Mouse (Mus musculus) bone marrow macrophage, adult 2 months (primary cell): ENCODE measurements around the gene Ncapd3.

Source experiments
- CTCF ChIP-seq: IDR thresholded peaks from 2 replicates; pipeline ENCODE4 v1.5.1; 2012; ENCODE audit warnings: low read depth, mild to moderate bottlenecking, low read length, moderate library complexity
- POLR2A ChIP-seq: IDR thresholded peaks from 2 replicates; pipeline ENCODE4 v1.6.1; 2012; ENCODE audit warnings: mild to moderate bottlenecking, low read depth, low read length, borderline replicate concordance

- TF ChIP-seq CTCF (no peak), POLR2A (no peak)
These were observed 80.7 kb downstream of the Ncapd3 start for GRCm38 (mm10) chr9:27110681-27111080.
